Mouse (Mus musculus) adrenal gland, adult 2 months (tissue): Measurements from ENCODE around the gene Ptpn13. TPM values are rescaled to one million over a fixed set of nuclear protein-coding genes. Genes with fewer than 3 reads are reported as not detected.

Experiments
- polyA plus RNA-seq: library from polyadenylated mRNA; depleted of rRNA; stranded (reverse); fragments of >200 nt; gene quantifications from 2 replicates; pipeline ENCODE4 v1.2.3, GENCODE M21; 2012; rRNA removed
- total RNA-seq, 2 experiments: library from RNA; stranded (reverse); gene quantifications; 2 replicates each; pipeline ENCODE4 v1.2.3; 2021

Ptpn13 gene
- total and polyA plus RNA-seq, 3 experiments = 3.6 to 32.8 (median 21.4) TPM

Other genes with a start within 250 kb of the Ptpn13 start
- gene Mapk10, start 213.9 kb upstream of the Ptpn13 start, total RNA-seq = 1 to 10 TPM; 7.2 to 7.4 TPM
- 0.99 and 1.1 TPM in 2 replicates for gene Mapk10, start 213.9 kb upstream of the Ptpn13 start, polyA plus RNA-seq
- gene Slc10a6, start 204.2 kb downstream of the Ptpn13 start, total RNA-seq = 1 to 10 TPM; 1.3 to 1.8 TPM
- gene Slc10a6, start 204.2 kb downstream of the Ptpn13 start, polyA plus RNA-seq = 0.83 and 1.1 TPM in 2 replicates
- not detected for gene 1700016H13Rik, start 230.8 kb downstream of the Ptpn13 start, total RNA-seq
- not detected in 2 replicates for gene 1700016H13Rik, start 230.8 kb downstream of the Ptpn13 start, polyA plus RNA-seq